Mouse (Mus musculus): Measurements from ENCODE around the gene Sms. TPM values are rescaled to one million over a fixed set of nuclear protein-coding genes. Genes with fewer than 3 reads are reported as not detected.

Gene Sms
- total RNA-seq (2014; fragmentation: Nextera tagmentation), result 53.8 and 60.7 TPM in 2 replicates
- 84.7 and 118 TPM in 2 replicates for total RNA-seq (2017)

DNA sequence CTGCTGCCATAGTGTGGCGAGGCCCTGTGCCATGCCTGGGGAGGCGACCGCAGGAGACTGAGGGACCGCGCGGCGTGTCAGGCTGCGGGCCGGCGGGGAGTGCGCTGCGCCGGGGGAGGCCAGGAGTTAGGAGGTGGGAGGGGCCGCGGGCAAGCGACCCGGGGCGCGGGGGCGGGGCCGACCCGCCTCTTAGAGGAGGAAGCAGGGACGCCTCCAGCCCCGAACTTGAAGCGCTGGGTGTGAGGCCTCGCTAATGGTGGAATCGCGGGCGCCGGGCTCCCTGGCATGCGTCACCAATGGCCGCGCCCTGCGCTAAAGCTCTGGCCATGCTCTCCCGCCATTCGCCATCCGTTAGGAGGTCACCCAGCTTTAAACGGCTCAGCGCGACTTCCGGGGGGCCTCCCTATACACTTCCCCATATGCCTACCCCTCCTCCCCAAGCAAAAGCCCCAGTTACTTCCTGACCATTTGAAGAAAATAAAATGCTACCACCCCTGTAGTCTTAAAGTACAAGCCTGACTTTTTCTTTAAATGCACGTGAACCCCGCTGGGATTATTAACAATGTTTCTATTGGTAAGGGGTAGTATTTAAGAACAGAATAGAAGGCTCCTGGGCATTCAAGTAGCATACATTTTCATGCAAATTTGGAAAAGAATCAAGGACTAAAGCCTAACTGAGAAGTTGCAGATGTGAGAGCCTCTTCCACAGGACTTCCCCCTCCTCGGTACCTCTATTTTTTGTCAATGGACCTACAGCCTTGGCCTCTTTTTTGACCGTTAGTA, at the start of gene Sms:
Gene Sms, minus strand, starts transcription at position 344 of the 783 bp plus-strand sequence.
- peak; percentile 85 for ATAC-seq (replicated peaks; ENCODE audit: poor library complexity, severe bottlenecking)

DNA sequence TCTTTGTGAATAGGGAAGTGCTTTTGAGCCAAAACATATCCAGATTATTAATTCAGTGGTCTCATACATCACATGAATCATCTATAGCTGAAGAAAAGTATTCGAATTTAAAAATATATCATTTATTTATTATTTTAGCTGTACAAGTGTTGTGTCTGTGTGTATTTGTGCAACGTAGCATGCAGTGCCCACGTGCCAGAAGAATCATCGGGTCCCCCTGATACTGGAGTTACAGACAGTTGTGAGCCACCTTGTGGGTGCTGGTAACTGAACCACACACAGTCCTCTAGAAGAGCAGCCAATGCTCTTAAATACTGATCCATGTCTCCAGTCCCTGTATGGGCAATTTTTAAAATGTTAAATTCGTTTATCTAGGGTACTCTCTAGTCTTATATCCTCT, 14.3 kb upstream of the Sms start:
- no peak for ATAC-seq (replicated peaks; ENCODE audit: poor library complexity, severe bottlenecking)

DNA sequence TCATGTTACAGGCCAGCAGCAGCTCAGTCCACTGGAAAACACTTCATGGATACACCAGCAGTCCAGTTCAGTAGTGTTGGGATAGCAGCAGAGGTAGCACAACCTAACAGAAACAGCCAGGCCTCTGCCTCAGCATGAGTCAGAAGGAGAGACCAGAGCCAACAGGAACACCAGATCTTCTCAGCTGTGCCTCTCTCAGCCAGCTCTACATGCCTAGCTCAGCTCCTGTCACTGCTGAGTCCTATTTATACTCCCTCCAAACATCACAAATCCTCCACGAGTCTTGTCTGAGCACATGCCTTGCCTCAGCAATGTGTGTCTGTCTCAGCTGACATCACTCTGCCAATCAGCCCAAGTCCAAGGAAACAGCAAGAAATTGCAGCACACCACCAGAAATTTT, 12.4 kb upstream of the Sms start:
- no peak for ATAC-seq (replicated peaks; ENCODE audit: poor library complexity, severe bottlenecking)

- ATAC-seq (replicated peaks; ENCODE audit: poor library complexity, severe bottlenecking), result no peak; the same call in 1 of the 2 replicates
Measured at GRCm38 (mm10) chrX:157501871-157502270, 9.8 kb upstream of the Sms start.

DNA sequence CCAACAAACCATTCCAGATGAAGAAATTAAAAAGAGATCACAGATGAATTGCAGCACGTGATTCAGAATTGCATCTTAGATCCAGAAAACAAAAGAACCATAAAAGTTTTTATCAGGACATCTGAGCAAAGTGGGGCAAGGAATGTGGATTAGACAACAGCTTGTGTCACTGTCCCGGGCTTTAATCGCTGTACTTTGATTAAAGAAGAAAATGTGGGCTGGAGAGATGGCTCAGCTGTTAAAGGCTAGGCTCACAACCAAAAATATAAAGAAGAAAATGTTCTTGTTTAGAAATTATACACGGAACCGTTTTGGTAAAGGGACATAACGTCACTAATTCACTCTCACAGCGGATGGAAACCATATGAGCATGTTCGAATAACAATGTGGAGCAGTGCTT, 7.9 kb upstream of the Sms start:
- ATAC-seq (replicated peaks; ENCODE audit: poor library complexity, severe bottlenecking), result no peak

DNA sequence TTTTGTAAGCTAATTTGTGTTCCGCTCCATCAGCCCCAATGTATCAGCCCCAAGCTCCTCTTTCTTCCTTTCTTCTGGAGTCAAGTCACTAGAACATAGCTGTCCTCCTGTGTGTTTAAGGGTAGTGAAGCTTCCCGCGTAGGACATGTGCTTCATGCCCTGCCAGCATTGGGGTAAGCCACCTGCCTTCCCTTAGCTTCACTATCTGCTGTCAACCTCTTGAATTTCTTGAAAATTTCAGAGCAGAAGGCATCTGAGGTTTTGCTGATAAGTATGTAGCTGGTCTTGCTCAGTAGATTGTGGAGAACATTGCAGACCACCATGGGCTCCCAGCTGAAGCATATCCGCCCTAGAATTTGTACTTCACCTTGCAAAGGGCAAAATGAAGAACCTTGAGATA, 1.1 kb upstream of the Sms start:
- ATAC-seq (replicated peaks; ENCODE audit: poor library complexity, severe bottlenecking), result no peak

- ATAC-seq (replicated peaks; ENCODE audit: poor library complexity, severe bottlenecking), result peak; percentile 45
Measured at GRCm38 (mm10) chrX:157491145-157491935, 747 bp downstream of the Sms start.

GRCm38 (mm10) chrX:157490769-157491144, 1.3 kb downstream of the Sms start:
- 0 out of 2 replicates have a peak, but pooled peaks have one; percentile 26 for ATAC-seq (replicated peaks; ENCODE audit: poor library complexity, severe bottlenecking)

DNA sequence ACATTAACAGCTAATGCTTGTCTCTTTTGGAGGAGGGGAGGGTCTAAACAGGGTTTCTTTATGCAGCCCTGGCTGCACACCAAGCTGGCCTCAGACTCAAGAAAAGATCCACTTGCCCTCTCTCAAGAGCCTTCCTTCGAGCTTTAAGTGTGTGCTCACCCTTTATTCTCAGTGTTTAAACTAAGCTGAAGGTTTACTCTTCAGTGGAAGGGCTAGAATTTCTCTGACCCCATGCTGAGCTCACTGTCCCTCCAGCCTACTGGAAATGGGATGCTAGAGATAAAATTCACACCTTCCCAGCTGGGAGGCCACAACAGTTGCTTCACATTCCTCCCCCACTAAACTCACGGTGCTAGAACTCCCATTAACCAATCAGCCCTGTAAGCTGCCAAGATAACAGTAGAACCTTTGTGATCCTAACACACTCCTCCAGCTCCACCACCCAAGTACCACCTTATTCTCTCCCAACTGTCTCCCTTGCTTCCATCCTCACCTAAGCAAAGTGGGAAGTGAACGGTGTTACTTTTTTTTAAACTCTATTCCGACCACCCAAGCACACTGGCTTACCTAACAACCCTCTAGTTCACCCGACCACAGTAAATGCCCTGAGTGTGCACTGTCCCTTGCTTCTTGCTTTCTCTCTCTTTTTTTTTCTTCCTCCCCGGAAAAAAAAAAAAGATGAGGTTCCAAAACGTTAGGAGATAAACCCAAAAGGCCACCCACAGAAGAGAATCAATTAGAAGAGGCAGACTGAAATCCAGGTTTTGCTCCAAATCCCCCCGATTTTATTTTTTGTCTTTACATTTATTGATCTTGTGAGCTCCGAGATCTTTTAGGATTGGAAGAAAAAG, 2.0 kb downstream of the Sms start:
- ATAC-seq (replicated peaks; ENCODE audit: poor library complexity, severe bottlenecking), result no peak

DNA sequence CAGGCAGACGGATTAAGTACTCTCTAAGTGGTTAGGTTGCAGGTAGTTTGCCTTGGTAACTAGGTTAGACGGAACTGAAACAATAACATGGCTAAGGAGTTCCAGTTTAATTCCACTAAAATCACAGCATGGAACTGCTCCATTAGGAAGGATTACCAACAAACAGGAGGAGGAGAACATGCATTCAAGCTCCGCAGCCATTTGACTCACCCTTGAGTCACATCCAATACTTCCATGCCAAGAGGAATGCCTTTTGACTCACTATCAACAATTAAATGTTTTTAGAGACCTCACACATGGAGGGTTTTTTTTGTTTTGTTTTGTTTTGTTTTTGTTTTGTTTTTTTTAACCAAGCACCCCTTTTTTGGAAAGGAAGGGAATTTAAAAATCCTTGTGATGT, 3.3 kb downstream of the Sms start:
- no peak for ATAC-seq (replicated peaks; ENCODE audit: poor library complexity, severe bottlenecking)

- ATAC-seq (replicated peaks; ENCODE audit: poor library complexity, severe bottlenecking), result peak; percentile 45; the same call in 1 of the 2 replicates
Measured at GRCm38 (mm10) chrX:157486765-157487164, 5.3 kb downstream of the Sms start.

GRCm38 (mm10) chrX:157482842-157483241, 9.2 kb downstream of the Sms start:
- peak; percentile 94 for ATAC-seq (replicated peaks; ENCODE audit: poor library complexity, severe bottlenecking)

- ATAC-seq (replicated peaks; ENCODE audit: poor library complexity, severe bottlenecking), result no peak
Measured at GRCm38 (mm10) chrX:157481860-157482259, 10.2 kb downstream of the Sms start.

DNA sequence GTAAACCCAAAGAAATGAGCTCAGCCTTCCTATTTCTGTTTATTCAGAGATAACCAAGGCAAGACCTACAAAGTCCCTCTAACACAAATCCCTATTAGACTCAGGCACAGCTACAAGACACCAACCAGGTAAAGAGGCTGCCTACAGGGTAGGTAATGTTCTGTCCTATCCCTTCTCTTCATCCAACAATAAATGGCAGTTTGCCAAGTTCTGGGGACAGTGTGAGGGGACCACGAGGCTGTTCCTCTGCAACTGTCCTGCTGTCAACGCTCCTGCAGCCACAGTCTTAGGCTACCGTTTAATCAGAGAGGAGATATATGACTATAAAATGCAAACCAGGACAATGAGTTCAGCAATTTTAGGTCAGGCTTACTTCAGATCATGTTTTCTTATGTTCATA, 14.8 kb downstream of the Sms start:
- no peak for ATAC-seq (replicated peaks; ENCODE audit: poor library complexity, severe bottlenecking)

DNA sequence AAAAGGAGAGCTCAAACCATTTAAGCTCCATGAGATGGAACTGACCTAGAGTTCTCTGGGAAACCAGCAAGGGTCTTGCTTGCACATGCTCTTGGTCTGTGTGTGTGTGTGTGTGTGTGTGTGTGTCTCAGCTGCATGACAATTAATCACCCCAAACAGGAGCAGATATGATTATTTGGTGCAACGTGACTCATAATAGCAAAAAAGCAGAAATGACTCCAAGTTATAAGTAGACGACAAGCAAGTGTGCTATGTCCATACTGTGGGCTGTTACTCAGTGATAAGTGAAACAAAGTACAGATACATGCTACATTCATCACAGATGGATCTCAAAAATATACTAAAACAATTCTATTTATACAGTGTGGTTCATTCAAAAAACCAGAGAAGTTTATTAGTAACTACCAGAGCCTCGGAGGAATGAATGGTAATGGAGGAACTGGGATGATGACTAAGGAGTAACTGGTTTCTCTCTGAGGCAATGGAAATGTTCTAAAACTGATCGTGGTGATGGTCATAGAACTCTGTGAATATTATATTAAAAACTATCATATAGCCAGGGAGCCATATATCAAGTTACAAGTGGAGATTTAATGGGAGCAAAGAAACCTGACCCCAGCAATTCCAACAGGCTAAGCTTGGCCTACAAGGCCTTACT, 15.8 kb downstream of the Sms start:
- peak; percentile 94 for ATAC-seq (replicated peaks; ENCODE audit: poor library complexity, severe bottlenecking)

GRCm38 (mm10) chrX:157471711-157472660, 20.1 kb downstream of the Sms start:
- no peak for ATAC-seq (replicated peaks; ENCODE audit: poor library complexity, severe bottlenecking)

GRCm38 (mm10) chrX:157468795-157469194, 23.3 kb downstream of the Sms start:
- peak; percentile 97 for ATAC-seq (replicated peaks; ENCODE audit: poor library complexity, severe bottlenecking)

GRCm38 (mm10) chrX:157468055-157468454, 24.0 kb downstream of the Sms start:
- ATAC-seq (replicated peaks; ENCODE audit: poor library complexity, severe bottlenecking), result no peak

DNA sequence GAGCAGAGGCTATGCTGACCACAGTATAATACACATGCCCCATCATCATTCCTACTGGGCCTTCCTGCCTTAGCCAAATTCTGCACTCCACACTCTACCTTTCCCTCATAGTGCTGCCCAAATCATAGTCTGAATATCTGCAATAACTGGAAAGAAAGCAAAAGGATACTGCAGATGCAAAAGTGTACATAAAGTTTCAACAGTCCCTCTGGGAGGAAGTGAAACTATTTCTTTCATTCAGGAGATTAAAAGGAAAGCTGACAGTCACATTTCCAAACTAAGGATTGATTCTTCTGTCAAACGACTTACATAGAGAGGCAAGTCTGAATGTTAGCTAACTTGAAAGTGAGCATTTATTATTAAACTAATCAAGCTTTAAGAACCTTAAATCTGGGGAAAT, 26.1 kb downstream of the Sms start:
- ATAC-seq (replicated peaks; ENCODE audit: poor library complexity, severe bottlenecking), result peak; percentile 66
